Mouse (Mus musculus): ENCODE data around the gene Atad5. TPM values are rescaled to one million over a fixed set of nuclear protein-coding genes. Genes with fewer than 3 reads are reported as not detected.

The Atad5 gene
- 14.7 and 17.7 TPM in 2 replicates for polyA plus RNA-seq (2014; fragmentation: Nextera tagmentation; extraction: Ambion mirVana)

DNA sequence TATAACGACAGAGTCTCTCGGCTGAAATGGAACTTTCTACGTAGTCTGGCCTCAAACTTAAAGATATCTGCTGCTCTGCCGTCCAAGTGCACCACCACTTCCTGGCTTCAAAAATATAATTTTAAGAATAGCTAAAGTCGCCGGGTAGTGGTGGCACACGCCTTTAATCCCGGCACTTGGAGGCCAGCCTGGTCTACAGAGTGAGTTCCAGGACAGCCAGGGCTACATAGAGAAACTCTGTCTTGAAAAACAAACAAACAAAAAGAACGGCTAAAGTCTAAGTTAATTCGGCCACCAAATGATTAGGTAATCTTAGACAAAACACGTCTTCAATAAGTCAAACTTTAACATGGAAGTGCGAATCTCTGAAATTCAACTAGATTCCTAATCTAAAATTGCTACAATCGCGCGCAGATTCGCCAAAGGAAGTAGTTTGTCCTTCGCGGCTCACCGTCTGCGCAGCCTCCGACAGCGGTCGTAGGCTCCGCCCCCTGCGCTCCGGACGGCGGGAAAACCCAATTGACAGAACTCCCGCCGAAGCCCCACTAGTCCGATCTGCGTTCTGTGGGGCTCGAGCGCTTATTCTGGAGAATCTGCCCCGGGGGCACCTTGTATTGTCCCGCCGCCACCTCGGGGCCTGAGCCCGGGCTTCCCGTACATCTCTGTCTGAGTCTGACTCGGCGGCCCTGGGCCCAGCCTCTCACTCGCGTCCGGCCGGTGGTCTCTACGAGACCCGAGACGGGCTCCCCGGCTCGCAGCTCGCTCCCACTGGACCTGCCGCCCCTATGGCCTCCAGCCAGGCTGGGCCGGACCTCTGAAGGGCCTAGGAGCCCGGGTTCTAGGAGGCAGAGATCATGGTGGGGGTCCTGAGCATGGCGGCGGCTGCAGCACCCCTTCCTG lies at the start of gene Atad5:
Atad5 (plus strand) TSS at position 484 of the 900 bp plus-strand sequence.
- DNase-seq (ENCODE audit: low spot score) (peak; percentile 93), ATAC-seq (ENCODE audit: low FRiP score) (peak; percentile 64; the same call in 1 of the 2 replicates)
- peak within 1 kb of the TSS; percentile 84 for H3K4me2 ChIP-seq (replicated peaks; ENCODE audit: low read depth, low read length)
- peak within 1 kb of the TSS; percentile 90 for H3K4me3 ChIP-seq (ENCODE audit: low read depth, low read length)
- no peaks in the 10 kb centered on the region for H3K36me3 ChIP-seq (ENCODE audit: control insufficient read depth, insufficient read depth, low read length)
- H3K9me3 ChIP-seq (ENCODE audit: control insufficient read depth, low read length): no peaks in the 10 kb centered on the region
- H3K4me1 ChIP-seq (replicated peaks; ENCODE audit: control insufficient read depth, insufficient read depth, low read length): no peaks in the 10 kb centered on the region
- H3K27me3 ChIP-seq (ENCODE audit: control insufficient read depth, insufficient read depth, low read length): no peaks in the 10 kb centered on the region
- 6% methylated on average over 57 of the region's 57 CpGs for WGBS
- no peak within 1 kb of the TSS for H3K27ac ChIP-seq (ENCODE audit: low read depth, low read length)
- peak within 1 kb of the TSS; percentile 82 for H3K9ac ChIP-seq (ENCODE audit: low read depth, low read length)

DNA sequence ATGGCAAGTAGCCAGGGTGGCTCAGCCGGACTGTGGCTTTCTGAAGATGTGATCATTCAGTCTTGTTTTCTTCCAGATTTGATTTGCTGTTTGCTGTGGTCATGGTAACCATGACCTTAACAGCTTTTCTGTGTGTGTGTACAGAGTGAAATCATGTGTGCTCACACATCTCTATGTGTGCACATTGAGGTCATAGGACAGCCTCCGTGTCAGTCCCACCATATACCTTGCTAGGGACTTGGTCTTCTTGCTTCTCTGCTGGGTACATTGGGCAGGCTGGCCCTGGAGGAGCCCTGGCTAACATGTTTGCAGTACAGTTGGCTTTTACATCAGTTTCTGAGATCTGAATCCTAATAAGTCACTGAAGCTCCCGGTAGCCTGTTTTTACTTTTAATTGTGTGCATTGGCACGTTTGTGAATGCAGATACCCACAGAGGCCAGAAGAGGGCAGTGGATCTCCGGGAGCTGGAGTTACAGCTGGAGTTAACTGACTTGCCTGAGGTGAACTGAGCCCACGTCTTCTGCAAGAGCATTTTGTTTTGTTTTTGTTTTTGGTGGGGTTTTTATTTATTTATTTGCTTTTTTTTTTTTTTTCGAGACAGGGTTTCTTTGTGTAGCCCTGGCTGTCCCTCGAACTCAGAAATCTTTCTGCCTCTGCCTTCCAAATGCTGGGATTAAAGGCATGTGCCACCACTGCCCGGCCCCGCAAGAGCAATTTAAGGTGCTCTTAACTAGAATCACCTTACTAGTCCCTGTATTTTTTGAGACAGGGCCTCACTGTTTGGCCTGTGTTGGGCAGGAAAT lies 46.4 kb upstream of the Atad5 start:
- Histone ChIP-seq H3K4me2 (replicated peaks; ENCODE audit: low read depth, low read length) (no peak overlapping the region), H3K9me3 (ENCODE audit: control insufficient read depth, low read length) (no peaks in the 10 kb centered on the region), H3K27me3 (ENCODE audit: control insufficient read depth, insufficient read depth, low read length) (no peaks in the 10 kb centered on the region), H3K27ac (ENCODE audit: low read depth, low read length) (no peak overlapping the region), H3K36me3 (ENCODE audit: control insufficient read depth, insufficient read depth, low read length) (no peaks in the 10 kb centered on the region), H3K9ac (ENCODE audit: low read depth, low read length) (no peak overlapping the region), H3K4me1 (replicated peaks; ENCODE audit: control insufficient read depth, insufficient read depth, low read length) (no peaks in the 10 kb centered on the region), H3K4me3 (ENCODE audit: low read depth, low read length) (no peak overlapping the region)
- WGBS: 59% methylated on average over 10 of the region's 10 CpGs
- ATAC-seq (ENCODE audit: low FRiP score) (no peak), DNase-seq (ENCODE audit: low spot score) (peak; percentile 53)

DNA sequence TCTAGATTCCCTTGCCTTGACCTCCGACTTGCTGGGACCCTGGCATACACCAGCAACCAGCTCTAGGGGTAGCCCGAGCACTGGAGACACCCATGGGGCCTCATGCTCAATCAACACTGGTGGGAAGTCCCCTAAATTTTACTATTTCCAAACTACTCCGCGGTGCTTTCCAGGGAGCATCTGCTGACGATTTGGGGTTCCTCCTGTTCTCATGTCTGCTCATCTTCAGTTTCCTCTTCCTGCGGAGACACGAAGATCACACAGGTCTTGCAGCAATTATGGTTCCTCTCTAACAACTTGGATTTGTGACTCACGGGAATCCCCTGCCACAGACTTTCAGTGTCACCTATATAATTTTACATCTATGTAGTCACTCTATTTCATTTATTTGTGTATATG lies 45.8 kb upstream of the Atad5 start:
- Histone ChIP-seq H3K27me3 (ENCODE audit: control insufficient read depth, insufficient read depth, low read length) (no peaks in the 10 kb centered on the region), H3K9me3 (ENCODE audit: control insufficient read depth, low read length) (no peaks in the 10 kb centered on the region), H3K4me2 (replicated peaks; ENCODE audit: low read depth, low read length) (no peak overlapping the region), H3K9ac (ENCODE audit: low read depth, low read length) (no peak overlapping the region), H3K4me3 (ENCODE audit: low read depth, low read length) (no peak overlapping the region), H3K4me1 (replicated peaks; ENCODE audit: control insufficient read depth, insufficient read depth, low read length) (no peaks in the 10 kb centered on the region), H3K27ac (ENCODE audit: low read depth, low read length) (no peak overlapping the region), H3K36me3 (ENCODE audit: control insufficient read depth, insufficient read depth, low read length) (no peaks in the 10 kb centered on the region)
- 84% methylated on average over 8 of the region's 8 CpGs for WGBS
- ATAC-seq (ENCODE audit: low FRiP score) (no peak), DNase-seq (ENCODE audit: low spot score) (no peak)

DNA sequence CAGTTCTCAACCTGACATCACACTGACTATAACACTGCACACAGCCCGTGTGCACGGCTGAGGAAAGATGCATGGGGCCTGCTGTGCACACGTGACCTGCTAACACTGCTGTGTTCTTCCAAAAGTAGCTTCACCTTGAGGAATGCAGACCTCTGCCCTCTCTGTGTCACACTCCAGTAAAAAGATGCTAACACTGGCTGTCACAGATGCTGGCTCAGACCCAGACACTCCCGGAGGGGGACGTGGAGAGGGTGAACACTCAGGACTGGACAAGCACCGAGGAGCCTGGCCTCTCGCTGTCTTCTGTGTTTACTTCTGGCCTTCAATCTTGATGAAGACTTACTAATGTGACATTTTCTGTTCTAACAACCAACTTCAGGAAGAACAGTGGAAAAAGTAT lies 42.3 kb upstream of the Atad5 start:
- H3K36me3 ChIP-seq (ENCODE audit: control insufficient read depth, insufficient read depth, low read length): no peaks in the 10 kb centered on the region
- no peak for DNase-seq (ENCODE audit: low spot score)

DNA sequence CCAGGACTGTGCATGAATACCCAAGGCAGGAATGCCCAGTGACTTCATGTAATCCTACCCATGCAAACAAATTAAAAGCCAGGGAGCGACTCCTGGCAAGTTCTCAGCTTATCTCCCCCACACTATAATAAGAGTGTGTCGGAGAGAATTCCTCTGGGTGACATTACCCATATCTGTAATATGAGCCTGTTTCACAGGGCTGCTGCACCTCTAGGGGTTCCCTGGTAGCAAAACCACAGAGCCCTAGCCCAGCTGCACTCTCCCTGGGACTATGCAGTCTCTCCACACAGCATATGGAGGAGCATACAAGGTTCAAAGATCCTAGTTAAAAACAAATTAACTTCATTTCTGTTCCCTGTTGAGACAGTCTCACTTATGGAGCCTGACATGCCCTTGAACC lies 39.1 kb upstream of the Atad5 start:
- Histone ChIP-seq H3K27me3 (ENCODE audit: control insufficient read depth, insufficient read depth, low read length) (no peaks in the 10 kb centered on the region), H3K9ac (ENCODE audit: low read depth, low read length) (no peak overlapping the region), H3K4me2 (replicated peaks; ENCODE audit: low read depth, low read length) (no peak overlapping the region), H3K4me1 (replicated peaks; ENCODE audit: control insufficient read depth, insufficient read depth, low read length) (no peaks in the 10 kb centered on the region), H3K4me3 (ENCODE audit: low read depth, low read length) (no peak overlapping the region), H3K9me3 (ENCODE audit: control insufficient read depth, low read length) (no peaks in the 10 kb centered on the region), H3K36me3 (ENCODE audit: control insufficient read depth, insufficient read depth, low read length) (no peaks in the 10 kb centered on the region), H3K27ac (ENCODE audit: low read depth, low read length) (no peak overlapping the region)
- ATAC-seq (ENCODE audit: low FRiP score) (no peak), DNase-seq (ENCODE audit: low spot score) (no peak)
- 71% methylated on average over 2 of the region's 2 CpGs for WGBS

More for the DNA sequence above, 42.3 kb upstream of the Atad5 start:
- Histone ChIP-seq H3K27ac (ENCODE audit: low read depth, low read length) (no peak overlapping the region), H3K4me1 (replicated peaks; ENCODE audit: control insufficient read depth, insufficient read depth, low read length) (no peaks in the 10 kb centered on the region), H3K9ac (ENCODE audit: low read depth, low read length) (no peak overlapping the region), H3K9me3 (ENCODE audit: control insufficient read depth, low read length) (no peaks in the 10 kb centered on the region), H3K4me3 (ENCODE audit: low read depth, low read length) (no peak overlapping the region), H3K4me2 (replicated peaks; ENCODE audit: low read depth, low read length) (no peak overlapping the region), H3K27me3 (ENCODE audit: control insufficient read depth, insufficient read depth, low read length) (no peaks in the 10 kb centered on the region)
- 84% methylated on average over 7 of the region's 7 CpGs for WGBS
- no peak for ATAC-seq (ENCODE audit: low FRiP score)

DNA sequence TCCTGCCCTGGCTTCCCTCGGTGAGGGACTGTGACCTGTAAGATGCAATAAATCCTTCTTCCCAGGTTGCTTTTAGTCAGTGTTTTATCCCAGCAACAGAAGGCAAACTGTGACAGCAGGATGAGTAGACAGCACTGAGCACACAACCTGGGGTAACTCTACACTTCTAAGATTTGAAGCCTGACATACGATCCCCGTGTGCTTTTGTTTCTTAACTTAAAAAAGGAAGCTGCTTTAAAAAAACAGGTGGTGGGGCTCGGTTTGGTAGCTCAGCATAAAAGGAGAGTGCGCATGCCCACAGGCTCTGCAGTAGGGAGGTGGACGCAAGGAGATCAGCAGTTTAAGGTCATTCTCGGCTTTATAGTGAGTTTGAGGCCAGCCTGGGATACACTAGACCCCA lies 36.7 kb upstream of the Atad5 start:
- ATAC-seq (ENCODE audit: low FRiP score) (no peak), DNase-seq (ENCODE audit: low spot score) (no peak)
- no peak overlapping the region for H3K27ac ChIP-seq (ENCODE audit: low read depth, low read length)
- H3K4me2 ChIP-seq (replicated peaks; ENCODE audit: low read depth, low read length): no peak overlapping the region
- H3K9me3 ChIP-seq (ENCODE audit: control insufficient read depth, low read length): no peaks in the 10 kb centered on the region
- H3K36me3 ChIP-seq (ENCODE audit: control insufficient read depth, insufficient read depth, low read length): peaks cover 3% of the 10 kb centered on the region; the same call in 1 of the 2 replicates
- no peaks in the 10 kb centered on the region for H3K27me3 ChIP-seq (ENCODE audit: control insufficient read depth, insufficient read depth, low read length)
- H3K9ac ChIP-seq (ENCODE audit: low read depth, low read length): no peak overlapping the region
- H3K4me3 ChIP-seq (ENCODE audit: low read depth, low read length): no peak overlapping the region
- H3K4me1 ChIP-seq (replicated peaks; ENCODE audit: control insufficient read depth, insufficient read depth, low read length): no peaks in the 10 kb centered on the region
- 79% methylated on average over 7 of the region's 7 CpGs for WGBS

DNA sequence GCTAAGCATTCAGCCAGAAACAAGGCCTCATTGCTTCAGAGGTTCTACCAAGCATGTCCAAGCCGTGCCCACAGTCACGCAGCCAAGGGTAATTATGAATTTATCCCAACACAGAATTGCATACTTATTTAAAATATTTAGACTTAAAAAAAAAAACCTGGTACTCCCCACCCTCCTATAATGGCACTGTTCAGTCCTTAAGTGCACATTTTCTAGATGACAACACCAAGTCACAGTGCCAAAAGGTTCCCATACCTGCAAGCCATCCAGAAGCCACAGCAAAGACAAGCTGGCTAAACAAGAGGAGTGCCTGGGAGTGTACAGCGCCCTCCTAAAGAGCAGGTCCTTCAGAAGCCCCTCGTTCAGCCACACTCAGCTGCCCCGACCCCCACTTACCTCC lies 36.0 kb upstream of the Atad5 start:
- no peak overlapping the region for H3K27ac ChIP-seq (ENCODE audit: low read depth, low read length)
- H3K36me3 ChIP-seq (ENCODE audit: control insufficient read depth, insufficient read depth, low read length): peaks cover 3% of the 10 kb centered on the region; the same call in 1 of the 2 replicates
- no peak overlapping the region for H3K9ac ChIP-seq (ENCODE audit: low read depth, low read length)
- no peak for ATAC-seq (ENCODE audit: low FRiP score)
- H3K9me3 ChIP-seq (ENCODE audit: control insufficient read depth, low read length): no peaks in the 10 kb centered on the region
- H3K4me2 ChIP-seq (replicated peaks; ENCODE audit: low read depth, low read length): no peak overlapping the region
- DNase-seq (ENCODE audit: low spot score): no peak
- WGBS: 94% methylated on average over 5 of the region's 5 CpGs
- H3K4me3 ChIP-seq (ENCODE audit: low read depth, low read length): no peak overlapping the region
- H3K4me1 ChIP-seq (replicated peaks; ENCODE audit: control insufficient read depth, insufficient read depth, low read length): no peaks in the 10 kb centered on the region
- H3K27me3 ChIP-seq (ENCODE audit: control insufficient read depth, insufficient read depth, low read length): no peaks in the 10 kb centered on the region

DNA sequence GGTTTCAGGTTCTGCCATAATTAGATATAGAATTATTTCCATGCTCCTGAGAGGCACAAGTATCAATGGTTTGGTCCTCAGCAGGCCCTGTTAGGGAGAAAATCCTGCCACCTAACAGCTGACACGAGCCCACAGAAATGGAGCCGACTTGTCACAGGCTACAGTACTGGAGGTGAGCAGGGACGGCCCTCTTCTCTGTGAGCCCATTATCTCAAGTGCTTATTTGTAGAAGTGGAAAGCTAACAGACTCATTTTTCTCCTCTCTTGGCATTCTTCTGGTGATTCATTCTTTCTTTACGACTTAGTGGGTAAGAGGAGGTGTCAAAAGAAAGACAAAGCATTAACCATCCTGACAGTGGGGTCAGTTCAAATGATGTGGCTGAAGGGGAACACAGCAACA lies 34.5 kb upstream of the Atad5 start:
- Histone ChIP-seq H3K9ac (ENCODE audit: low read depth, low read length) (no peak overlapping the region), H3K4me1 (replicated peaks; ENCODE audit: control insufficient read depth, insufficient read depth, low read length) (no peaks in the 10 kb centered on the region), H3K4me3 (ENCODE audit: low read depth, low read length) (no peak overlapping the region), H3K27me3 (ENCODE audit: control insufficient read depth, insufficient read depth, low read length) (no peaks in the 10 kb centered on the region), H3K4me2 (replicated peaks; ENCODE audit: low read depth, low read length) (no peak overlapping the region), H3K27ac (ENCODE audit: low read depth, low read length) (no peak overlapping the region), H3K9me3 (ENCODE audit: control insufficient read depth, low read length) (no peaks in the 10 kb centered on the region), H3K36me3 (ENCODE audit: control insufficient read depth, insufficient read depth, low read length) (peaks cover 3% of the 10 kb centered on the region; the same call in 1 of the 2 replicates)
- ATAC-seq (ENCODE audit: low FRiP score): no peak
- 83% methylated on average over 4 of the region's 4 CpGs for WGBS
- DNase-seq (ENCODE audit: low spot score): no peak
